Comparison of ENCODE assay signal across 8 mouse cellular contexts in genomic region chr4:53714051-53714814, GRCm38 (mm10). TPM values are rescaled to one million over a fixed set of nuclear protein-coding genes. Genes with fewer than 3 reads are reported as not detected.
A peak's percentile ranks its signal among the peaks of the same experiment; 100 is the strongest.
DNase-seq lines count a peak whose midpoint lies in the region; ATAC-seq and TF ChIP-seq lines count a peak whose summit lies in the region.

No protein-coding gene starts in this region.

- H3K4me2 ChIP-seq in forebrain, embryonic 15.5 days (replicated peaks), result peak overlapping the region; percentile 78

- no peak for TF ChIP-seq CTCF in lung, adult 2 months (IDR thresholded peaks at IDR 0.05; ENCODE audit: insufficient read depth, low read length)

- H3K4me3 ChIP-seq in ES-E14 (ENCODE audit: insufficient read depth in 1 of 2, low read depth in 1 of 2, low read length in 2 of 2, poor library complexity in 1 of 2, severe bottlenecking in 1 of 2), result peak overlapping the region; percentile 96 to 97
- peak overlapping the region; percentile 74 for H3K4me3 ChIP-seq in forebrain, embryonic 15.5 days
- peak overlapping the region; percentile 89 for H3K4me3 ChIP-seq in lung, adult 2 months (replicated peaks; ENCODE audit: extremely low read depth, low read depth, low read length)

- H3K9me3 ChIP-seq in ES-E14 (ENCODE audit: control insufficient read depth, insufficient read depth, low read depth, low read length), result no peaks in the 10 kb centered on the region
- H3K9me3 ChIP-seq in forebrain, embryonic 15.5 days, result no peaks in the 10 kb centered on the region

- in situ Hi-C loops in ES-E14 (cut with MboI; ENCODE audit: low sequenced_read_pairs in 2 of 2, unreplicated experiment in 2 of 2), result no loop called here

- no peaks in the 10 kb centered on the region for H3K4me1 ChIP-seq in ES-E14 (ENCODE audit: control insufficient read depth in 2 of 2, insufficient read depth in 2 of 2, low read length in 2 of 2, poor library complexity in 1 of 2)
- peaks cover 10% of the 10 kb centered on the region for H3K4me1 ChIP-seq in forebrain, embryonic 15.5 days
- no peaks in the 10 kb centered on the region; the same call in 1 of the 2 replicates for H3K4me1 ChIP-seq in lung, adult 2 months (ENCODE audit: control insufficient read depth, insufficient read depth, low read length)

- H3K9ac ChIP-seq in ES-E14 (ENCODE audit: insufficient read depth, low read depth, low read length, poor library complexity, severe bottlenecking), result peak overlapping the region; percentile 91
- H3K9ac ChIP-seq in forebrain, embryonic 15.5 days (replicated peaks), result peak overlapping the region; percentile 88

- WGBS in forebrain, embryonic 15.5 days, result 6% methylated on average over 58 of the region's 58 CpGs
- 20% methylated on average over 58 of the region's 58 CpGs for WGBS in lung, adult 2 months

- peak; percentile 92 for DNase-seq in ES-E14 (ENCODE audit: low read depth, low spot score)
- DNase-seq in cerebellum, adult 11-12 months, result peak; percentile 91
- peak; percentile 72 for DNase-seq in heart, postnatal 25 days (ENCODE audit: low spot score)
- DNase-seq in layer of hippocampus, adult 18-20 months (ENCODE audit: low spot score in 2 of 2), result peak; percentile 85 to 96
- peak; percentile 85 for DNase-seq in lung, adult 2 months
- peak; percentile 65 to 71 for DNase-seq in thymus, adult 18-20 months

- TF ChIP-seq POLR2A in lung, adult 2 months (IDR thresholded peaks at IDR 0.05; ENCODE audit: borderline replicate concordance, extremely low read depth, low read depth, low read length), result peak; percentile 60; the same call in 1 of the 2 replicates

- peak; percentile 95 for ATAC-seq in forebrain, embryonic 15.5 days (replicated peaks)
- ATAC-seq in neutrophil, adult 5-6 weeks (ENCODE audit: extremely low read depth, insufficient number of reproducible peaks, low FRiP score, poor library complexity, severe bottlenecking), result peak; percentile 92

- no peaks in the 10 kb centered on the region for H3K27me3 ChIP-seq in forebrain, embryonic 15.5 days

- H3K36me3 ChIP-seq in ES-E14 (ENCODE audit: control insufficient read depth, insufficient read depth, low read length, poor library complexity, severe bottlenecking), result no peaks in the 10 kb centered on the region; the same call in 1 of the 2 replicates
- H3K36me3 ChIP-seq in forebrain, embryonic 15.5 days, result 0 out of 2 replicates have a peak, but pooled peaks cover 5% of the 10 kb centered on the region

- intact Hi-C loops in heart, postnatal 25 days (cut with DNase I), result loop anchor here (5.0 kb wide), 1 partner anchor 112 kb away; no protein-coding TSS in a partner anchor

- no peak overlapping the region for H3K27ac ChIP-seq in ES-E14 (ENCODE audit: insufficient read depth, low read depth, low read length, poor library complexity, severe bottlenecking)
- H3K27ac ChIP-seq in forebrain, embryonic 15.5 days (replicated peaks), result peak overlapping the region; percentile 93

TF ChIP-seq in ES-E14, 5 proteins besides CTCF, POLR2A, EP300 and RAD21:
- TF ChIP-seq ZNF384 (IDR thresholded peaks at IDR 0.05; ENCODE audit: low read depth, low read length), result no peak
- no peak for TF ChIP-seq CHD2 (IDR thresholded peaks at IDR 0.05; ENCODE audit: low read depth, low read length)
- no peak for TF ChIP-seq HCFC1 (IDR thresholded peaks at IDR 0.05; ENCODE audit: borderline replicate concordance, insufficient read depth, low read length)
- TF ChIP-seq ZC3H11A (IDR thresholded peaks at IDR 0.05; ENCODE audit: borderline replicate concordance, low read depth, low read length), result no peak
- no peak for TF ChIP-seq MAFK (IDR thresholded peaks at IDR 0.05; ENCODE audit: insufficient read depth, low read depth, low read length)
TF ChIP-seq in ES-E14: peak in this region for 0.

RNA-seq across cellular contexts. Expression of gene Fktn, which starts 0.4 kb away (rescaled TPM):
- total RNA-seq in ES-E14 (2012; rRNA removed), result 17.9 and 19.6 TPM in 2 replicates
- 19.2 and 20.8 TPM in 2 replicates for polyA plus RNA-seq in forebrain, embryonic 15.5 days (2015; fragmentation: Nextera tagmentation; extraction: Ambion mirVana)
- 10 to 100 TPM; 15.7 to 17.4 TPM for total RNA-seq in heart, postnatal 25 days (2021)
- 10 to 100 TPM; 30.5 to 31.7 TPM for total RNA-seq in layer of hippocampus, adult 18-20 months (2021)
- 3.7 and 6.6 TPM in 2 replicates for polyA plus RNA-seq in lung, adult 2 months (2012; rRNA removed)
- 2.2 and 3.1 TPM in 2 replicates for total RNA-seq in neutrophil, adult 5-6 weeks (2017)
